Mouse (Mus musculus) bone marrow macrophage, adult 2 months (primary cell): ENCODE results near the gene Stat6. TPM values are rescaled to one million over a fixed set of nuclear protein-coding genes. Genes with fewer than 3 reads are reported as not detected.

Source experiments
- H3K27ac ChIP-seq: 2 replicates; pipeline ENCODE4 v1.5.1; 2012; ENCODE audit warnings: low read depth, low read length; ENCODE audit not compliant: insufficient read depth
- H3K4me1 ChIP-seq: 2 replicates; pipeline ENCODE4 v1.6.1; 2012; ENCODE audit warnings: low read length; ENCODE audit not compliant: control insufficient read depth, insufficient read depth
- H3K4me3 ChIP-seq: 2 replicates; pipeline ENCODE4 v1.5.1; 2012; ENCODE audit warnings: mild to moderate bottlenecking, low read length, moderate library complexity; ENCODE audit not compliant: insufficient read depth
- CTCF ChIP-seq: IDR thresholded peaks from 2 replicates; pipeline ENCODE4 v1.5.1; 2012; ENCODE audit warnings: low read depth, mild to moderate bottlenecking, low read length, moderate library complexity
- POLR2A ChIP-seq: IDR thresholded peaks from 2 replicates; pipeline ENCODE4 v1.6.1; 2012; ENCODE audit warnings: mild to moderate bottlenecking, low read depth, low read length, borderline replicate concordance
- polyA plus RNA-seq: library from polyadenylated mRNA; stranded (reverse); fragments of >200 nt; gene quantifications from 2 replicates; pipeline ENCODE4 v1.2.4, GENCODE M21; 2012; ENCODE audit not compliant: missing spikeins, insufficient read depth, insufficient read length

Gene Stat6
- polyA plus RNA-seq, 1 experiment, result 144 TPM

- no peak for TF ChIP-seq POLR2A
- no peak for TF ChIP-seq CTCF
- Histone ChIP-seq H3K4me3 (peak overlapping the region; percentile 28), H3K4me1 (peaks cover 18% of the 10 kb centered on the region), H3K27ac (peak overlapping the region; percentile 80)
Observed at GRCm38 (mm10) chr10:127661915-127662663, 19.3 kb downstream of the Stat6 start.

- H3K4me3 ChIP-seq, result peak overlapping the region; percentile 21; the same call in 1 of the 2 replicates
- H3K4me1 ChIP-seq, result peaks cover 18% of the 10 kb centered on the region
- H3K27ac ChIP-seq, result peak overlapping the region; percentile 80
- TF ChIP-seq POLR2A (no peak), CTCF (no peak; the same call in 1 of the 2 replicates)
Observed at GRCm38 (mm10) chr10:127662666-127663253, 20.0 kb downstream of the Stat6 start.

GRCm38 (mm10) chr10:127663590-127663989 lies 20.8 kb downstream of the Stat6 start:
- no peak for TF ChIP-seq POLR2A
- TF ChIP-seq CTCF, result no peak
- Histone ChIP-seq H3K27ac (no peak overlapping the region), H3K4me3 (no peak overlapping the region), H3K4me1 (peaks cover 18% of the 10 kb centered on the region)

GRCm38 (mm10) chr10:127664166-127664565 lies 21.4 kb downstream of the Stat6 start:
- no peak for TF ChIP-seq CTCF
- no peak overlapping the region for H3K4me3 ChIP-seq
- peaks cover 21% of the 10 kb centered on the region for H3K4me1 ChIP-seq
- no peak overlapping the region for H3K27ac ChIP-seq

- Histone ChIP-seq H3K4me1 (peaks cover 25% of the 10 kb centered on the region), H3K27ac (no peak overlapping the region), H3K4me3 (peak overlapping the region; percentile 65)
- no peak for TF ChIP-seq CTCF
- no peak for TF ChIP-seq POLR2A
Observed at GRCm38 (mm10) chr10:127664891-127665290, 22.1 kb downstream of the Stat6 start.

GRCm38 (mm10) chr10:127665366-127666181 lies 22.8 kb downstream of the Stat6 start:
- H3K27ac ChIP-seq, result peak overlapping the region; percentile 63
- TF ChIP-seq POLR2A (no peak), CTCF (0 out of 2 replicates have a peak, but pooled peaks have one; percentile 6)
- H3K4me1 ChIP-seq, result peaks cover 25% of the 10 kb centered on the region
- H3K4me3 ChIP-seq, result peak overlapping the region; percentile 65

GRCm38 (mm10) chr10:127666501-127667268 lies 23.9 kb downstream of the Stat6 start, which contains the start of gene Nemp1:
TSS of gene Nemp1 (plus strand) at chr10:127666901.
- peak within 1 kb of the TSS; percentile 65 for H3K4me3 ChIP-seq
- TF ChIP-seq CTCF, result no peak
- no peak for TF ChIP-seq POLR2A
- H3K27ac ChIP-seq, result peak within 1 kb of the TSS; percentile 96
- peaks cover 22% of the 10 kb centered on the region for H3K4me1 ChIP-seq

GRCm38 (mm10) chr10:127667269-127668092 lies 24.7 kb downstream of the Stat6 start:
- TF ChIP-seq POLR2A (no peak), CTCF (no peak)
- H3K4me1 ChIP-seq, result peaks cover 17% of the 10 kb centered on the region

More at GRCm38 (mm10) chr10:127667269-127668092, 24.7 kb downstream of the Stat6 start:
- H3K27ac ChIP-seq, result peak overlapping the region; percentile 96
- peak overlapping the region; percentile 59 for H3K4me3 ChIP-seq
